Mouse (Mus musculus): ENCODE data around the gene Car5a. TPM values are rescaled to one million over a fixed set of nuclear protein-coding genes. Genes with fewer than 3 reads are reported as not detected.

The Car5a gene
- total RNA-seq, 2 experiments from 2014 or later, result not detected

- intact Hi-C loops (cut with DNase I), result no loop called here
- no peak for DNase-seq
Measured at GRCm38 (mm10) chr8:121935341-121936294, 9.1 kb downstream of the Car5a start.

GRCm38 (mm10) chr8:121934923-121935322 is 9.8 kb downstream of the Car5a start:
- DNase-seq, result no peak
- intact Hi-C loops (cut with DNase I), result no loop called here

GRCm38 (mm10) chr8:121934506-121934905 is 10.2 kb downstream of the Car5a start:
- peak; percentile 44 to 46 for DNase-seq
- intact Hi-C loops (cut with DNase I), result no loop called here

- intact Hi-C loops (cut with DNase I), result no loop called here
- DNase-seq, result no peak
Measured at GRCm38 (mm10) chr8:121932668-121933520, 11.8 kb downstream of the Car5a start.

- peak in 1 of 2 experiments; percentile 41 for DNase-seq
- intact Hi-C loops (cut with DNase I), result no loop called here
Measured at GRCm38 (mm10) chr8:121932026-121932667, 12.6 kb downstream of the Car5a start.

GRCm38 (mm10) chr8:121931571-121931970 is 13.1 kb downstream of the Car5a start:
- intact Hi-C loops (cut with DNase I), result no loop called here
- DNase-seq, result no peak

GRCm38 (mm10) chr8:121930047-121930446 is 14.7 kb downstream of the Car5a start:
- intact Hi-C loops (cut with DNase I), result no loop called here
- no peak for DNase-seq

- intact Hi-C loops (cut with DNase I), result no loop called here
- DNase-seq, result peak; percentile 39 to 57
Measured at GRCm38 (mm10) chr8:121927316-121927715, 17.4 kb downstream of the Car5a start.

- DNase-seq, result no peak
- intact Hi-C loops (cut with DNase I), result no loop called here
Measured at GRCm38 (mm10) chr8:121926266-121926665, 18.4 kb downstream of the Car5a start.

GRCm38 (mm10) chr8:121925624-121926023 is 19.1 kb downstream of the Car5a start:
- intact Hi-C loops (cut with DNase I), result loop anchor here (1.0 kb wide), 1 partner anchor 51 kb away; no protein-coding TSS in a partner anchor
- peak; percentile 78 to 81 for DNase-seq

GRCm38 (mm10) chr8:121924681-121925080 is 20.0 kb downstream of the Car5a start:
- intact Hi-C loops (cut with DNase I), result loop anchor here (1.0 kb wide), 1 partner anchor 50 kb away; no protein-coding TSS in a partner anchor
- no peak for DNase-seq

- DNase-seq, result peak; percentile 58 to 63
- intact Hi-C loops (cut with DNase I), result no loop called here
Measured at GRCm38 (mm10) chr8:121922101-121922500, 22.6 kb downstream of the Car5a start.

GRCm38 (mm10) chr8:121921582-121921981 is 23.1 kb downstream of the Car5a start:
- DNase-seq, result no peak
- intact Hi-C loops (cut with DNase I), result no loop called here

GRCm38 (mm10) chr8:121919731-121920130 is 25.0 kb downstream of the Car5a start:
- DNase-seq, result no peak
- intact Hi-C loops (cut with DNase I), result no loop called here

GRCm38 (mm10) chr8:121919158-121919557 is 25.5 kb downstream of the Car5a start:
- intact Hi-C loops (cut with DNase I), result no loop called here
- DNase-seq, result no peak

GRCm38 (mm10) chr8:121913378-121913777 is 31.3 kb downstream of the Car5a start:
- no peak for DNase-seq
- intact Hi-C loops (cut with DNase I), result no loop called here

- intact Hi-C loops (cut with DNase I), result no loop called here
- no peak for DNase-seq
Measured at GRCm38 (mm10) chr8:121912831-121913230, 31.9 kb downstream of the Car5a start.

GRCm38 (mm10) chr8:121911987-121912386 is 32.7 kb downstream of the Car5a start:
- no peak for DNase-seq
- intact Hi-C loops (cut with DNase I), result no loop called here

GRCm38 (mm10) chr8:121911400-121911799 is 33.3 kb downstream of the Car5a start:
- DNase-seq, result no peak
- intact Hi-C loops (cut with DNase I), result no loop called here

GRCm38 (mm10) chr8:121909663-121910062 is 35.0 kb downstream of the Car5a start:
- intact Hi-C loops (cut with DNase I), result loop anchor here (1.0 kb wide), 2 partner anchors 35 to 58 kb away; no protein-coding TSS in a partner anchor

More at GRCm38 (mm10) chr8:121909663-121910062, 35.0 kb downstream of the Car5a start:
- peak; percentile 77 to 81 for DNase-seq

Data from heart, postnatal 36 days (tissue).